Mouse (Mus musculus): ENCODE data around the gene Aimp2. TPM values are rescaled to one million over a fixed set of nuclear protein-coding genes. Genes with fewer than 3 reads are reported as not detected.

Aimp2 gene
- 66.4 and 69.0 TPM in 2 replicates for polyA plus RNA-seq (2012; rRNA removed)

DNA sequence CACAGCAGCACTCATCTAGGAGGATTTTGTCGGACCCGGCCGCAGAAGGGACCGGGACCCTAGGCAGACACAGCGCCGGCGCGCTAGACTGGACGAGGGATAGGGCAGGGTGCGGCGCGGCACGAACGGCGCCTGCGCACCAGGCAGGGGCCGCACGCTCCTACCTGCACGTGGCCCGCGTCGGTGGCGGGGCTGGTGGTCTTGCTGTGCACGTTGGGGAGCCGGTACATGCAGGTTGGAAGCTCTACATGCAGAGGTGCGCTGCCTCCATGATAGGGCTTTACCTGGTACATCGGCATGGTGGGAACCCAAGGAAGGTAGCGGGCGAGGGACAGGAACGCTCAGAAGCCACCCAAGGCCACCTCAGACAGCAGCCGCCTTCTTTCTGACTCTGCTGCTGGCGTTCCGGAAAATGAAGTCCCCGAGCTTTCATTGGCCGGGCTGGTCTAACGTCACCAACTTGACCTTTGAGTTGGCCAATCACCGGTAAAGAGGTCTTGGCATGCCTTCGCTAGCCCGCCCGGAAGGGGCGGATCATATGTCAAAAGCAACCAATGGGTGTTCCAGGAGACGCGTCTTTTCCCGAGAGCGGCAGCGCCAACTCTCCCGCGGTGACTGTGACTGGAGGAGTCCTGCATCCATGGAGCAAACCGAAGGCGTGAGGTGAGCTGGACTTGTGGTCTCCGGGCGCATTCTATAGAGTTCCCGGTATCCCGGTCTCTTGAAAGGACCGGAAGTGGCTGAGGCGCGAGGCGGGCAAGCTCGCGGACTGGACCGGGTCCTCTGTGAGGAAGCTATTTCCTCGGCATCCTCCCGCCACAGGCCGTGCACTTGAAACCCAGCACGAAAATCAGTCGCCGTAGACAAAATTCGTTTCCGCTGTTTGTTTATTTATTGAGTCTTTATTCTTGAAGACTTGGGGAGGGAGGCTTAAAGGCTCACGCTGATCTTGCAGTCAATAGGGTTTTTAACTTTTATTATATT is at the start of gene Aimp2, which contains the start of gene Pms2:
TSS of gene Aimp2 (minus strand) at position 431 of the 984 bp plus-strand sequence.
TSS of gene Pms2 (plus strand) at position 548 of the 984 bp plus-strand sequence.
- WGBS: under 1% methylated on average over 70 of the region's 70 CpGs
- peak; percentile 98 for DNase-seq (ENCODE audit: low read depth, low spot score)

DNA sequence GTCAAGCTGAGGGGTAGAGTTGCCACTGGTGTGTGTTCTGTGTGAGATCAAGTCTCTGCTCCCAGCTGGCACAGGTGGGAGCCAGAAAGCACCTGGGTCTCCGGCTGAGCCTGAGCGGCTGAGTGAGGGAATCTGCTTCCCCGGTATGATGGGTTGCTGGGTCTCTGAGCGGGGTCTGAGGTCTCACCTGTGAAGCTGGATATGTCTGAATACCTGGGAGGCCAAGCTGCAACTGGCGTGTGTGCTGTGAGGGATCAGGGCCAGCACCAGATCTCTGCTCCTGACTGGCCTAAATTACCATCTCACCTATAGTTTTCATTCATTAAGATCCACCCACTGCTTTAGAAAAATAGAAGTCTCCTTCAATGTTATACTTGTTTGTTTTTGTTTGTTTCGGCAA is 47.5 kb upstream of the Aimp2 start:
- DNase-seq (ENCODE audit: low read depth, low spot score): no peak
- 95% methylated on average over 6 of the region's 6 CpGs for WGBS

DNA sequence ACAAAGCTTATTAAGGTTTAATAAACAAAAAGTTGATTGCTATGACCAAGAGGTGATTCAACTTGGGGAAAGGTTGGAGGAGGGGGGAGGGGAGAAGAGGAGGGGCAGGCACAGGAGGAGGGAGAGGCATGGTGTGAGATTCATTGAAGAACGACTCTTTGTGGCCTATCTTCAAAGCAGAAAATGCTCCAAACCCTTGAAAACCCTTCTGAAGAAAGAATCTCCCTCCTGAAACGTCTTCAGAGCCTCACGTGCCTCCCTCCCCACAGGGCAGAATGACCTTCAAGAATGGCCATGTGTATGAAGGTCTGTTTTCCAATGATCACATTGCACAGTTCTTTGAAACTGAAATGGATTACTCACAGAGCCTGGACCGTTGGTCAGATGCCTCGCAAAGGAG is 40.4 kb upstream of the Aimp2 start:
- WGBS: 45% methylated on average over 5 of the region's 5 CpGs
- no peak for DNase-seq (ENCODE audit: low read depth, low spot score)

DNA sequence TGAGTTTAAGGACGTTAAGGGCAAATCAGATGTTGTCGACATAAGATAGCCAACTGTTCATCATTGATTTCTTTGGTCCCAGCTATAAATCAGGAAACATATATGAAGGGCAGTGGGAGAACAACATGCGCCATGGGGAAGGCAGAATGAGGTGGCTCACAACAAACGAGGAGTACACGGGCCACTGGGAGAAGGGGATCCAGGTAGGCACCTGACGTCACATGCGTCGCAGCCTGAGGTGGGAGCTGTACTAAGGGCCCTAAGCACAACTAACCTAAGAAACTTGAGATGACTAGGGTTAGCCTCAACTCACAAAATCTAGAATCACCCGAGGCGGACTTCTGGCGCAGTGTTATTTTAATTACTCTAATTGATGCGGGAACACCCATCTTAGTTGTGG is 38.7 kb upstream of the Aimp2 start:
- WGBS: 88% methylated on average over 12 of the region's 12 CpGs

DNA sequence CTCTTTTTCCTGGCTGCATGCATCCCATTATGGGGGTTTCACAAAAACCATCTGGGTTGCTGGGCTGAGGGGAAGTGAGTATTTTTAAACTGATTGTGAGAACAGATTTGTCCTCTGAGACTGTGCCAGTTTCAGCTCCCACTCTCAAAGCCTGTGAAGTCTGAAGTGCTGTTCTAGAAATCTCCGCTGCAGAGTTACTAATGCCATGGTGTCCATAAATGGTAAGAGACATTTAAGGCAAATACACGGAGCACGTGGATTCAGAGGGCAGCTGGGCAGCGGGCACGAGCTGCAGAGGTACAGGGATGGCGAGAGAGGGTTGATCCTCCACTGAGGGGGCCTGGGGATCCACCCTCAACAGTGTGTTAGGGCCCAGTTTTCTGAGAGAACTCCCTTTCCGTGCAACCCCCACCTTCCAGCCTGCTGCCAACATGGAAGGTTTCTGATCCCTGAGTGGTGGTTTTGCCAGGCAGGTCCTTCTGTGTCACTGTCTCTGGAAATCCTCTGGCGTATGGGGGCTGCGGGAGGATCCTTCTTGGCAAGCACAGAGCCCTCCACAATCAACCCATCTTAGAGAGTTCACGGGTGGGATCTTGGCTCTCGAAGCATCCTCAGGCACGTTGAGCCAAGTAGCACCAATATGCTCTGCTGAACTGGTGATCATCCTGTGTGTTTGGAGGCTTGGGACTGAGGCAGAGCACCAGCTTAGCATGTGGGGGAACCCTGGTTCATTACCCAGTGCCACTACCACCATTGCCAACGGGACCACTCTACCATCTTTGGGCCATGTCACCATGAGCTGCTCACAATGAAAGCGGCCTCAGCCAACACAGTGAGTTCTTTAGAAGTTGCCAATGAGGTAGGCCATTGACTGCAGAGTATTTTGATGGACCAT is 33.8 kb upstream of the Aimp2 start:
- DNase-seq (ENCODE audit: low read depth, low spot score): no peak
- 86% methylated on average over 14 of the region's 14 CpGs for WGBS

More for the DNA sequence above, 38.7 kb upstream of the Aimp2 start:
- DNase-seq (ENCODE audit: low read depth, low spot score): no peak

DNA sequence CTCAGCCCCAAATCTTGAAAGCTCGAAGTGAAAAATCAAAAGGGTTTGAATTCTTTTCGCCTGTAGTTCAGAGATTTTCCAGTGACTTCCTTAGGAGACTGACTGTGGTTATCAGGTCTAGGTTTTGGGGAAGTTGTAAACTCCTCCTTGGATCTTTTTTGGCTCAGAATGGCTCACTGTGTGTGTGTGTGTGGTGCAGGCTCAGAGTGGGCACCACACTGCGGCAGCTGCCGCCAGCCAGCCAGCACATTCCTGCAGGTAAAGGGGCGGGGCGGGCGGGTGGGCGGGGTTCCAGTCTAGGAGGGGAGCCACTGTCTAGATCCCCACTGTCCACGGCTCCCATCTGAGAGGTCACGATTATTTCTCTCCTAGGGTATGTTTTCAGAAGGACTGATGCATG is 31.9 kb upstream of the Aimp2 start:
- WGBS: 15% methylated on average over 10 of the region's 10 CpGs
- DNase-seq (ENCODE audit: low read depth, low spot score): no peak

DNA sequence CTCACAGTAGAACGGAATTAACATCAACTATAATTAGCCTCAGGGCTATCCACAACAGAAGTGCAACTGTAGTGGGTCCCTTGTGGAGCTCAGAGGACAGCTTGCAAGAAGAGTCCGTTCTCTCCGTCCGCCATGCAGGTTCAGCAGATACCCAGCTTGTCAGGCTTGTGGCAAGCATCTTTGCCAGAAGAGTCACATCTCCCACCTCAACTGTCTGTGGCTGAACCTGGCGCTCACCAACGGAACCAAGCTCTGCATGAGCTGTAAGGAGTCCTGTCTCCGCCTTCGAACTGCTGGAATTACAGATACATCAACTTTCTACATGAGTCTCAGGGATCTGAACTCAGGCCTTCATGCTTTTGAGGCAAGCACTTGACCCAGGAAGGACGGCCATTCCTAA is 26.5 kb upstream of the Aimp2 start:
- 87% methylated on average over 9 of the region's 9 CpGs for WGBS

DNA sequence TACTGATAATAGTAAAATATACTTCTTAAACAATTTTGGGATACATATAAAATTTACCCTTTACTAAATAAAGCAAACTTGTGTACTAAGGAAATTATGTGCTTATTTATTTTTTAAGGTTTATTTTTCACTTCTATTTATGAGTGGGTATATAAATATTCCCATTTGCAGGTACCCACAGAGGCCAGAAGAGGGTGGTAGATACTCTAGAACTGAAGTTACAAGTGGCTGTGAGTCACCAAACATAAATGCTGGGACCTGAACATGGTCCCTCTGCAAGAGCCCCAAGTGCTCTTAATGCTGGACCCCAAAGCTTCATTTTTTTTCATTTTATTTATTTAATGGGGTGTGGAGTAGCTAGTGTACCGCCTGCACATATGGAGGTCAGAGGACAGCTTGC is 24.2 kb upstream of the Aimp2 start:
- 68% methylated on average over 1 of the region's 1 CpGs for WGBS

More for the DNA sequence above, 26.5 kb upstream of the Aimp2 start:
- DNase-seq (ENCODE audit: low read depth, low spot score): no peak

DNA sequence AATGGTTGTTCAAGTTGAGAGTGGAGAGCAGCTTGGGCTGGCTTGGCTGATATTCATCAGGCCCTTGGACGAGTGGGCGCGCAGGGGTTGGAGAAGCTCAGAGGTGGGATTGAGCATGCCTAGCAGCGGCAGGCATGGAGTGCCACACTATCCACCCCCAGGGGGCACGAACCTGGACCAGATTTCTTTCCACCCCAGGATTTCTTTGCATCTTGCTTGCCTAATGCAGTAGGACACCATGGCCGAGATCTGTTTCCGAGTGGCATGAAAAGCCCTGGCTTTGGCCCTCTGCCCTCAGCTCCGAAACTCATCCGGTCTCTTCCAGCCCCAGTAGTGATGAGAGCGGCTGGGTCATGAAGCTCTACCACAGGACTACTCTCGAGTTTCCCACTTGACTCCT is 23.8 kb upstream of the Aimp2 start:
- WGBS: 92% methylated on average over 11 of the region's 11 CpGs
- DNase-seq (ENCODE audit: low read depth, low spot score): no peak

More for the DNA sequence above, 24.2 kb upstream of the Aimp2 start:
- DNase-seq (ENCODE audit: low read depth, low spot score): no peak

DNA sequence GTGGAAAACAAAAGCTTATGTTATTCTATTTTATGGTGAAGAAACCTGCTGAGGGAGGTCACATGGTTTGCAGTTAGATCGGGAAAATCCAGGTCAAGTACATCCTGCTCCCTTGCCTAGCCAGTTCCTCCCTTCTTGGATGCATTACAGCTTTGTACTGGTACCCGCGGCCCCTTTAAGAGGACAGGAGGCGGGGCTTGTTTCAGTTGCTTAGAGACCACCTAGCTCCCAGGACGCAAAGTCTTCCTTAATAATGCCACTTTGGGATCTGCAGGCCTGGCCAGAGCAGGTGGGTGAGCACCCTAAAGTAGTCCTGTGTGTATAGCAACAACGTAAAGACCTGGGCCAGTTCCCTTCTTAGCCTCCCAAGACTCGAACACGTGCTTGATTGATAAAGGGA is 23.2 kb upstream of the Aimp2 start, which contains the start of gene Rsph10b:
TSS of gene Rsph10b (plus strand) at position 205 of the 400 bp plus-strand sequence.
- 32% methylated on average over 8 of the region's 8 CpGs for WGBS

DNA sequence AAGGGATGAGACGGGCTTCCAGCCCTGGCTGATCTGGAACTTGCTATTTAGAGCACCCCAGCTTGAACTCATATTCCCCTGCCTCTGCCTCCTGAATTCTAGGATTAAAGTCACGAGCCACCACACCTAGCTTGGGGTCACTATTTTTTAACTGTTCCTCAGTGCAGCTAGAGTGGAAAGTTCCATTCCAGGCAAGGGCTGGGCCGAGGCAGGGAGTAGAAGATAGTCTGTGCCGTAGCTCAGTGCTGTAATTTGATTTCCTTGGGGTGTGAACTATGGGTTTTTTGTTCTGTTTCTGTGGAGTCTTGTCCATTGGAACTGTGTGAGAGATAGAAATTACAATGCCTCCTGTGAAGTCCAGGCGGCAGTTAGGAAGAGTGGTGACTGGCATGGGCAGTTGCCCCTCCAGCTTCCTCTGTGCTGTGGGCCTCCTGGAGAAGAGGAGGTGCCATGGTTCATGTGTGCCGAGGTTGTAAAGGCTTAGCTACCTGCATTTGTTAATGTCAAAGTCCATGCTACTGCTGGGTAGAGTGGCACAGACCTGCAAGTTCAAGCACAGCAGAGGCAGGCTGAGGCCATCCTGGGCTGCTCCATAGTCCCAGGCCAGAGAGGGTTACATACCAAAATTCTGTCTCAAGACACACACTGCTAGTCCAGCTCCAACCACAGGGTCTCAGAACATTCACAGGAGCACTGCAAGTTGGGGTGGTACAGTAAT is 22.4 kb upstream of the Aimp2 start:
- peak; percentile 31 for DNase-seq (ENCODE audit: low read depth, low spot score)
- WGBS: 49% methylated on average over 6 of the region's 6 CpGs

More for the DNA sequence above, 23.2 kb upstream of the Aimp2 start, which contains the start of gene Rsph10b:
- DNase-seq (ENCODE audit: low read depth, low spot score): no peak

DNA sequence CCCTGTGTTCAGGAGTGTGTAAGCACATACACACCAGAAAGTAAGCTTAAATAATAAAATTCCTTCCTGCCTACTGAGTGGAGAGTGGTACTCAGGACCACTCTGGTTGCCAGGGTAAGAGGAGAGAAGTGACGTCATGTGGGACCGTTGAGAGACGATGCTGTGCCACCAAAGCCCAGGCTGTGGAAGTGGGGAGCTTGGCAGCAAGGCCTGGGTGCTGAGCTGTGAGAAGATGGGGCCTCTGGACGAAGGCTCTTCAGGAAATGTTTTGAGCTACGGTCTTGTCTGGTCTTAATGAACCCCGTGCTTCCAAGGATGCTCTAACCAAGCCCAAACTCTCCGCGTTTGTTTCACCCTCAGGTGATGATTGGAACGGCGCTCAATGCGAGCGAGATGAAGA is 21.0 kb upstream of the Aimp2 start:
- WGBS: 96% methylated on average over 12 of the region's 12 CpGs
- DNase-seq (ENCODE audit: low read depth, low spot score): no peak

DNA sequence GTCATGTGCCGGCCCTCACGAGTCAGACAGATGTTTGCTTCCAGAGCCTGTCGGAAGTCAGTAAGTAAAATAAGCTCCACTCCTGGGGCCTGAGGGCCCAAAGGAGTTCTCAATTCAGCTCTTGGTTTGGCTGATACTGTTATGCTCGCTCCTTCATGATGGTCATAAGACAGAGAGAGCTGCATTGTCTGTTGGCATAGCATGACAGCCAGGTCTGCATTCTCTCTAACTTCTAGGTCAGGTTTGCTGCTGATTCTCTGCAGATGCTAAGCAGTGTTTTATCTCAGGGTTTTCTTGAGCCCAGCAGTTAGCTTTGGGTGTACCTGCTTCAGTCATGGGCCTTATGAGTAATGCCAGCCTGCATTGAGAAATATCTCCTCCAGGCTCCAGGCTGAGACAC is 19.6 kb upstream of the Aimp2 start:
- WGBS: 87% methylated on average over 4 of the region's 4 CpGs
- DNase-seq (ENCODE audit: low read depth, low spot score): no peak

DNA sequence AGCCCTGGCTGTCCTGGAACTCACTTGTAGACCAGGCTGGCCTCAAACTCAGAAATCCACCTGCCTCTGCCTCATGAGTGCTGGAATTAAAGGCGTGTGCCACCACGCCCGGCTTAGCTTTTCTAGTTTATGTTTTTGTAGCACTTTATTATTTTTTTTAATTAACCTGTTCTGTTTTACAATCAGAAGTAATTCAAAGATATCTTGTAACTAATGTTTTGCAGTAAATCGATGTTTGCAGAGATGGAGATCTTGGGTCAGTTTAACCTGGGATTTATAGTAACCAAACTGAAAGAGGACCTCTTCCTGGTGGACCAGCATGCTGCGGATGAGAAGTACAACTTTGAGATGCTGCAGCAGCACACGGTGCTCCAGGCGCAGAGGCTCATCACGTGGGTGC is 18.2 kb upstream of the Aimp2 start, which contains the start of gene Gm42421:
TSS of gene Gm42421 (plus strand) at position 301 of the 400 bp plus-strand sequence.
- WGBS: 94% methylated on average over 8 of the region's 8 CpGs
- no peak for DNase-seq (ENCODE audit: low read depth, low spot score)

DNA sequence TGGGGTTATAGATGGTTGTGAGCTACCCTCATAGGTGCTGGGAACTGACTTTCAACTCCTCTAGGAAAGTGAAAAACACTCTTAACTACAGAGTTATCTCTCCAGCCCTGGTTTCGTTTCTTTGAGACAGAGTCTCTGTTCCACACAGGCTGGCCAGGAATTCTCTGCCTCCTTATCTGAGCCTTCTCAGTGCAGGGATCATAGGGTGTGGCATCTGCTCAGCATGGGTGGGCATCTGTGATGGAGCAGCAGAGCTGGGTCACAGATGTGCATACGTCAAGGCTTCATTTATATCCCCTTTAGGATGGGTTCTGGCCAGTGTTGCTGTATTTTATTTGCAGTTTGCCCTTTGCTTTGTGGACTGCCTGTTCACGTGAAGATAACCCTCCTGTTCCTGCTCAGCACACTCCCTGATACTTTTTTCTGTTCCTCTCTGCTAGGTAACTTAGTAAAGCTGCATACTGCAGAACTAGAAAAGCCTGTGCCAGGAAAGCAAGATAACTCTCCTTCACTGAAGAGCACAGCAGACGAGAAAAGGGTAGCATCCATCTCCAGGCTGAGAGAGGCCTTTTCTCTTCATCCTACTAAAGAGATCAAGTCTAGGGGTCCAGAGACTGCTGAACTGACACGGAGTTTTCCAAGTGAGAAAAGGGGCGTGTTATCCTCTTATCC is 15.3 kb upstream of the Aimp2 start:
- DNase-seq (ENCODE audit: low read depth, low spot score): no peak
- WGBS: 82% methylated on average over 6 of the region's 6 CpGs

DNA sequence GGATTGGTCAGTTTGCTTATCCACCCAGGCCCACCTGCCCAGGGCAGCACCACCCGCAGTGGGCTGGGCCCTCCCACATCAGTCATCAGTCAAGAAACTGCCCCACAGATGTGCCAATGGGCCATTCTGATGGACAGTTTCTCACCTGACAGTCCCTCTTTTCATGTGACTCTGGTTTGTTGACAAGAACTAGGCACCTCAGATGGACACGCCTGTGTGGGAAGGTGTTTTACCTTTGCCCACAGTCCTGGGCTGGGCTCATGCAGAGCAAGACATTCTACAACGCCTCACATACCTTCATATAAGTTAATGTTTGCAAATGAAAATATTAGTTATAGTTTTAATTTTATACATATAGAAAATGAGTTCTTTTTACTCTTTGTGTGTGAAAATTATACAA is 8.5 kb upstream of the Aimp2 start:
- DNase-seq (ENCODE audit: low read depth, low spot score): no peak
- WGBS: 73% methylated on average over 3 of the region's 3 CpGs

DNA sequence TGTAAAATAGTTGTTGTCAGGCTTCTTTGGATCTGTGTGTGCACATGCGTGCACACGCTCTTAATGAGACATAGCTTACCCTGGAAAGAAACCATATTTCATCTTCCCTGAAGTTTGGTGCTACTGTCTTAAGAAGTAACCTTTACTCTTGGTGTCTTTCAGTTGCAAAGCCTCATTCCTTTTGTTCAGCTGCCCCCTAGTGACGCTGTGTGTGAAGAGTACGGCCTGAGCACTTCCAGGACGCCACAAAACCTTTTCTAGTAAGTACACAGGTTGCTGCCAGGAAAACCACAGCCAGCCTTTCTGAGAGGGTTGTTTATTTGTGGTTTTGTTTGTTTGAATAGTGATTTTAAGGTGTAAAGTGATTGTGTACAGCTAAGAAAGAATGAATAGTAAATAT is 7.8 kb upstream of the Aimp2 start:
- WGBS: 32% methylated on average over 5 of the region's 5 CpGs
- peak; percentile 57 for DNase-seq (ENCODE audit: low read depth, low spot score)

DNA sequence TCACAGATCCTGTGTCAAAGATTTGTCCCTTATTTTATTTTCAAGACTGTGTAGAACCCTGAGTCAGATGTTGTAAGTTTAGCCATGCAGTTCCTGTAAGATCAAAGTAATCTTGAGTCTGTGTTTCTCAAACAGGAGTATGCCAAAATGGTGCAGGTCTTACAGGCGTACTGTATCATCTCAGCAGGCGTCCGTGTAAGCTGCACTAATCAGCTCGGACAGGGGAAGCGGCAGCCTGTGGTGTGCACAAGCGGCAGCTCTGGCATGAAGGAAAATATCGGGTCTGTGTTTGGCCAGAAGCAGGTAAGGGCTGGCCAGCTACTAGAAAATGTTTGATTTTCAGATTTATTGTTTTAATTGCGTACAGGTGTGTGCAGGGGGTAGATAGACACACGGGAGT is 6.6 kb upstream of the Aimp2 start:
- whole genome bisulfite sequencing: 68% methylated on average over 9 of the region's 9 CpGs
- DNase-seq (ENCODE audit: low read depth, low spot score): no peak

DNA sequence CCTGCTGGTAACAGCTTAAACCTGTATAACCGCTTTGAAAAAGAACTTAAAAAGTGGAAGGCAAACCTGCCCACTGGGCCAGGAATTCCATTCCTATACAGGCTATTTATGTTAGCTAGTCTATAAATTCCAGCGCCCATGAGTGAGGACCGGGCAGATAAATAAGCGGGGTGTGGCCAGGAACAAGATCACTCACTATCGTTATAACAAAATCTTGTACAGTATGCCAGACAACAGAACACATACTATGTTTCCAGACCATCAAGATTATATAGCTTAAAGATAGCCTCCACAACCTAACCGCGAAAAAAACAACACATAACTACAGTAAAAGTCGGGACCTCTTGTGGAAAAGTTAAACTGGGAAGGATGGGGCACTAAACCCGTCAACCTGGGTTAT is 721 bp downstream of the Aimp2 start:
- under 1% methylated on average over 9 of the region's 9 CpGs for WGBS
- peak; percentile 31 for DNase-seq (ENCODE audit: low read depth, low spot score)

Data from large intestine, adult 2 months (tissue).